Mouse (Mus musculus): ENCODE measurements around the gene Scube1.
A peak's percentile ranks its signal among the peaks of the same experiment; 100 is the strongest.

Scube1 gene

GRCm38 (mm10) chr15:83724886-83725269 lies at the start of gene Scube1:
Scube1 (minus strand) TSS chr15:83725021.
- peak; percentile 11 for DNase-seq (ENCODE audit: low spot score)

- DNase-seq (ENCODE audit: low spot score): no peak
Measured at GRCm38 (mm10) chr15:83772953-83773352, 48.1 kb upstream of the Scube1 start.

GRCm38 (mm10) chr15:83772460-83772859 lies 47.6 kb upstream of the Scube1 start:
- DNase-seq (ENCODE audit: low spot score): no peak

- no peak for DNase-seq (ENCODE audit: low spot score)
Measured at GRCm38 (mm10) chr15:83771346-83772053, 46.7 kb upstream of the Scube1 start.

- no peak for DNase-seq (ENCODE audit: low spot score)
Measured at GRCm38 (mm10) chr15:83765388-83766029, 40.7 kb upstream of the Scube1 start.

GRCm38 (mm10) chr15:83761512-83761911 lies 36.7 kb upstream of the Scube1 start:
- no peak for DNase-seq (ENCODE audit: low spot score)

- no peak for DNase-seq (ENCODE audit: low spot score)
Measured at GRCm38 (mm10) chr15:83760683-83761082, 35.9 kb upstream of the Scube1 start.

GRCm38 (mm10) chr15:83758958-83759357 lies 34.1 kb upstream of the Scube1 start:
- no peak for DNase-seq (ENCODE audit: low spot score)

- DNase-seq (ENCODE audit: low spot score): peak; percentile 11
Measured at GRCm38 (mm10) chr15:83756742-83757141, 31.9 kb upstream of the Scube1 start.

GRCm38 (mm10) chr15:83749436-83749835 lies 24.6 kb upstream of the Scube1 start:
- DNase-seq (ENCODE audit: low spot score): no peak

GRCm38 (mm10) chr15:83748986-83749385 lies 24.2 kb upstream of the Scube1 start:
- no peak for DNase-seq (ENCODE audit: low spot score)

GRCm38 (mm10) chr15:83746311-83746710 lies 21.5 kb upstream of the Scube1 start:
- no peak for DNase-seq (ENCODE audit: low spot score)

GRCm38 (mm10) chr15:83742018-83742417 lies 17.2 kb upstream of the Scube1 start:
- DNase-seq (ENCODE audit: low spot score): no peak

GRCm38 (mm10) chr15:83740676-83741422 lies 16.0 kb upstream of the Scube1 start:
- no peak for DNase-seq (ENCODE audit: low spot score)

GRCm38 (mm10) chr15:83727626-83728025 lies 2.8 kb upstream of the Scube1 start:
- DNase-seq (ENCODE audit: low spot score): peak; percentile 18

- no peak for DNase-seq (ENCODE audit: low spot score)
Measured at GRCm38 (mm10) chr15:83726741-83727140, 1.9 kb upstream of the Scube1 start.

- DNase-seq (ENCODE audit: low spot score): no peak
Measured at GRCm38 (mm10) chr15:83725556-83726200, 857 bp upstream of the Scube1 start.

GRCm38 (mm10) chr15:83724160-83724885 lies 498 bp downstream of the Scube1 start:
- no peak for DNase-seq (ENCODE audit: low spot score)

- no peak for DNase-seq (ENCODE audit: low spot score)
Measured at GRCm38 (mm10) chr15:83715582-83716228, 9.1 kb downstream of the Scube1 start.

- no peak for DNase-seq (ENCODE audit: low spot score)
Measured at GRCm38 (mm10) chr15:83712798-83713197, 12.0 kb downstream of the Scube1 start.

- DNase-seq (ENCODE audit: low spot score): no peak
Measured at GRCm38 (mm10) chr15:83712361-83712760, 12.5 kb downstream of the Scube1 start.

All from c-Kit-positive CD71-positive TER-119-positive erythroid progenitor cells, embryonic 14.5 days (primary cell).